Mouse (Mus musculus): Measurements from ENCODE around the gene Tob1. TPM values are rescaled to one million over a fixed set of nuclear protein-coding genes. Genes with fewer than 3 reads are reported as not detected.
A peak's percentile ranks its signal among the peaks of the same experiment; 100 is the strongest.

Gene Tob1
- polyA plus RNA-seq, 1 experiment from 2014 or later, result 33.2 TPM

GRCm38 (mm10) chr11:94177841-94178585, 33.2 kb upstream of the Tob1 start:
- H3K4me2 ChIP-seq (replicated peaks), result no peak overlapping the region
- 83% methylated on average over 15 of the region's 15 CpGs for WGBS
- H3K27ac ChIP-seq, result no peak overlapping the region
- H3K9me3 ChIP-seq, result no peaks in the 10 kb centered on the region
- H3K9ac ChIP-seq (replicated peaks), result no peak overlapping the region
- H3K4me1 ChIP-seq (replicated peaks), result peaks cover 9% of the 10 kb centered on the region; the same call in 1 of the 2 replicates
- no peaks in the 10 kb centered on the region for H3K27me3 ChIP-seq
- no peak overlapping the region for H3K4me3 ChIP-seq (replicated peaks)
- H3K36me3 ChIP-seq, result no peaks in the 10 kb centered on the region
- no peak for ATAC-seq

GRCm38 (mm10) chr11:94179768-94180167, 31.5 kb upstream of the Tob1 start:
- no peak overlapping the region for H3K9ac ChIP-seq (replicated peaks)
- no peak overlapping the region for H3K4me3 ChIP-seq (replicated peaks)
- no peaks in the 10 kb centered on the region for H3K36me3 ChIP-seq
- no peak overlapping the region for H3K27ac ChIP-seq
- H3K4me2 ChIP-seq (replicated peaks), result no peak overlapping the region
- H3K9me3 ChIP-seq, result no peaks in the 10 kb centered on the region
- peaks cover 7% of the 10 kb centered on the region; the same call in 1 of the 2 replicates for H3K4me1 ChIP-seq (replicated peaks)
- H3K27me3 ChIP-seq, result no peaks in the 10 kb centered on the region
- WGBS, result 18% methylated on average over 1 of the region's 1 CpGs
- no peak for ATAC-seq

- H3K27me3 ChIP-seq, result no peaks in the 10 kb centered on the region
- no peaks in the 10 kb centered on the region for H3K9me3 ChIP-seq
- no peak overlapping the region for H3K4me2 ChIP-seq (replicated peaks)
- peaks cover 6% of the 10 kb centered on the region; the same call in 1 of the 2 replicates for H3K4me1 ChIP-seq (replicated peaks)
- H3K4me3 ChIP-seq (replicated peaks), result no peak overlapping the region
- ATAC-seq, result no peak
- no peaks in the 10 kb centered on the region for H3K36me3 ChIP-seq
- 81% methylated on average over 4 of the region's 4 CpGs for WGBS
- H3K9ac ChIP-seq (replicated peaks), result 0 out of 2 replicates have a peak overlapping the region, but pooled peaks have one; percentile 23
- no peak overlapping the region for H3K27ac ChIP-seq
These were observed 31.1 kb upstream of the Tob1 start for GRCm38 (mm10) chr11:94180194-94180593.

- H3K4me2 ChIP-seq (replicated peaks), result no peak overlapping the region
- no peaks in the 10 kb centered on the region for H3K36me3 ChIP-seq
- H3K27me3 ChIP-seq, result no peaks in the 10 kb centered on the region
- 91% methylated on average over 8 of the region's 8 CpGs for WGBS
- no peak overlapping the region for H3K27ac ChIP-seq
- no peak for ATAC-seq
- no peak overlapping the region for H3K4me3 ChIP-seq (replicated peaks)
- no peak overlapping the region for H3K9ac ChIP-seq (replicated peaks)
- no peaks in the 10 kb centered on the region for H3K4me1 ChIP-seq (replicated peaks)
- H3K9me3 ChIP-seq, result no peaks in the 10 kb centered on the region
These were observed 29.6 kb upstream of the Tob1 start for GRCm38 (mm10) chr11:94181694-94182093.

- no peak for ATAC-seq
- Histone ChIP-seq H3K36me3 (no peaks in the 10 kb centered on the region), H3K4me2 (replicated peaks) (no peak overlapping the region), H3K4me3 (replicated peaks) (no peak overlapping the region), H3K27me3 (no peaks in the 10 kb centered on the region), H3K9ac (replicated peaks) (no peak overlapping the region), H3K4me1 (replicated peaks) (no peaks in the 10 kb centered on the region), H3K27ac (no peak overlapping the region), H3K9me3 (no peaks in the 10 kb centered on the region)
- WGBS, result 88% methylated on average over 4 of the region's 4 CpGs
These were observed 28.5 kb upstream of the Tob1 start for GRCm38 (mm10) chr11:94182711-94183110.

GRCm38 (mm10) chr11:94183120-94183519, 28.1 kb upstream of the Tob1 start:
- 91% methylated on average over 5 of the region's 5 CpGs for WGBS
- no peak overlapping the region for H3K4me2 ChIP-seq (replicated peaks)
- no peaks in the 10 kb centered on the region for H3K36me3 ChIP-seq
- no peak overlapping the region for H3K27ac ChIP-seq
- no peaks in the 10 kb centered on the region for H3K27me3 ChIP-seq
- H3K9ac ChIP-seq (replicated peaks), result no peak overlapping the region
- H3K9me3 ChIP-seq, result no peaks in the 10 kb centered on the region
- ATAC-seq, result no peak
- no peak overlapping the region for H3K4me3 ChIP-seq (replicated peaks)
- no peaks in the 10 kb centered on the region for H3K4me1 ChIP-seq (replicated peaks)

GRCm38 (mm10) chr11:94183671-94184070, 27.6 kb upstream of the Tob1 start:
- no peak overlapping the region for H3K4me3 ChIP-seq (replicated peaks)
- H3K4me2 ChIP-seq (replicated peaks), result no peak overlapping the region
- WGBS, result 74% methylated on average over 2 of the region's 2 CpGs
- H3K9me3 ChIP-seq, result no peaks in the 10 kb centered on the region
- H3K27ac ChIP-seq, result no peak overlapping the region
- H3K27me3 ChIP-seq, result no peaks in the 10 kb centered on the region
- no peaks in the 10 kb centered on the region for H3K36me3 ChIP-seq
- ATAC-seq, result no peak
- H3K4me1 ChIP-seq (replicated peaks), result no peaks in the 10 kb centered on the region
- no peak overlapping the region for H3K9ac ChIP-seq (replicated peaks)

- ATAC-seq, result no peak
- WGBS, result 77% methylated on average over 10 of the region's 10 CpGs
- Histone ChIP-seq H3K27ac (no peak overlapping the region), H3K9ac (replicated peaks) (no peak overlapping the region), H3K27me3 (no peaks in the 10 kb centered on the region), H3K36me3 (no peaks in the 10 kb centered on the region), H3K4me3 (replicated peaks) (no peak overlapping the region), H3K4me2 (replicated peaks) (no peak overlapping the region), H3K4me1 (replicated peaks) (peaks cover 3% of the 10 kb centered on the region; the same call in 1 of the 2 replicates), H3K9me3 (no peaks in the 10 kb centered on the region)
These were observed 21.7 kb upstream of the Tob1 start for GRCm38 (mm10) chr11:94189579-94189978.

- Histone ChIP-seq H3K27me3 (no peaks in the 10 kb centered on the region), H3K9ac (replicated peaks) (no peak overlapping the region), H3K4me1 (replicated peaks) (peaks cover 7% of the 10 kb centered on the region; the same call in 1 of the 2 replicates), H3K9me3 (no peaks in the 10 kb centered on the region), H3K27ac (no peak overlapping the region), H3K36me3 (no peaks in the 10 kb centered on the region), H3K4me3 (replicated peaks) (no peak overlapping the region), H3K4me2 (replicated peaks) (no peak overlapping the region)
- ATAC-seq, result no peak
- WGBS, result 89% methylated on average over 5 of the region's 5 CpGs
These were observed 20.6 kb upstream of the Tob1 start for GRCm38 (mm10) chr11:94190665-94191064.

- Histone ChIP-seq H3K27me3 (no peaks in the 10 kb centered on the region), H3K27ac (no peak overlapping the region), H3K4me3 (replicated peaks) (no peak overlapping the region), H3K36me3 (no peaks in the 10 kb centered on the region), H3K9me3 (no peaks in the 10 kb centered on the region), H3K4me2 (replicated peaks) (no peak overlapping the region), H3K9ac (replicated peaks) (no peak overlapping the region), H3K4me1 (replicated peaks) (peaks cover 7% of the 10 kb centered on the region; the same call in 1 of the 2 replicates)
- ATAC-seq, result peak; percentile 50; the same call in 1 of the 2 replicates
- WGBS, result 59% methylated on average over 2 of the region's 2 CpGs
These were observed 18.1 kb upstream of the Tob1 start for GRCm38 (mm10) chr11:94193109-94193508.

GRCm38 (mm10) chr11:94196311-94196710, 14.9 kb upstream of the Tob1 start:
- Histone ChIP-seq H3K9me3 (no peaks in the 10 kb centered on the region), H3K4me1 (replicated peaks) (peaks cover 7% of the 10 kb centered on the region; the same call in 1 of the 2 replicates), H3K4me3 (replicated peaks) (no peak overlapping the region), H3K9ac (replicated peaks) (no peak overlapping the region), H3K36me3 (no peaks in the 10 kb centered on the region), H3K27me3 (no peaks in the 10 kb centered on the region), H3K4me2 (replicated peaks) (no peak overlapping the region), H3K27ac (no peak overlapping the region)
- ATAC-seq, result no peak
- 87% methylated on average over 3 of the region's 3 CpGs for WGBS

- Histone ChIP-seq H3K9ac (replicated peaks) (no peak overlapping the region), H3K9me3 (no peaks in the 10 kb centered on the region), H3K4me3 (replicated peaks) (no peak overlapping the region), H3K4me2 (replicated peaks) (no peak overlapping the region), H3K27me3 (no peaks in the 10 kb centered on the region), H3K4me1 (replicated peaks) (peaks cover 3% of the 10 kb centered on the region; the same call in 1 of the 2 replicates), H3K36me3 (no peaks in the 10 kb centered on the region), H3K27ac (no peak overlapping the region)
- no peak for ATAC-seq
- 88% methylated on average over 7 of the region's 7 CpGs for WGBS
These were observed 12.7 kb upstream of the Tob1 start for GRCm38 (mm10) chr11:94198405-94199146.
